Mouse (Mus musculus): ENCODE measurements around the gene Zswim8.

Zswim8 gene

GRCm38 (mm10) chr14:20707201-20708190, at the start of gene Zswim8:
Gene Zswim8, plus strand, starts transcription at chr14:20707552.
- DNase-seq (ENCODE audit: low spot score in 2 of 2): peak; percentile 87 to 88

- DNase-seq (ENCODE audit: low spot score in 2 of 2): peak in 1 of 2 experiments; percentile 25
Observed at GRCm38 (mm10) chr14:20658326-20658725, 49.0 kb upstream of the Zswim8 start.

- DNase-seq (ENCODE audit: low spot score in 2 of 2): no peak
Observed at GRCm38 (mm10) chr14:20658902-20659301, 48.5 kb upstream of the Zswim8 start.

- DNase-seq (ENCODE audit: low spot score in 2 of 2): no peak
Observed at GRCm38 (mm10) chr14:20659687-20660086, 47.7 kb upstream of the Zswim8 start.

GRCm38 (mm10) chr14:20660827-20661660, 46.3 kb upstream of the Zswim8 start:
- DNase-seq (ENCODE audit: low spot score in 2 of 2): peak; percentile 91

GRCm38 (mm10) chr14:20661661-20662331, 45.6 kb upstream of the Zswim8 start:
- peak in 1 of 2 experiments; percentile 16 for DNase-seq (ENCODE audit: low spot score in 2 of 2)

- DNase-seq (ENCODE audit: low spot score in 2 of 2): no peak
Observed at GRCm38 (mm10) chr14:20662740-20663139, 44.6 kb upstream of the Zswim8 start.

GRCm38 (mm10) chr14:20663601-20664000, 43.8 kb upstream of the Zswim8 start:
- no peak for DNase-seq (ENCODE audit: low spot score in 2 of 2)

GRCm38 (mm10) chr14:20664436-20664835, 42.9 kb upstream of the Zswim8 start:
- DNase-seq (ENCODE audit: low spot score in 2 of 2): no peak

- DNase-seq (ENCODE audit: low spot score in 2 of 2): no peak
Observed at GRCm38 (mm10) chr14:20667469-20667868, 39.9 kb upstream of the Zswim8 start.

- no peak for DNase-seq (ENCODE audit: low spot score in 2 of 2)
Observed at GRCm38 (mm10) chr14:20668154-20668810, 39.1 kb upstream of the Zswim8 start, which contains the start of gene Synpo2l. Gene Synpo2l, minus strand, starts transcription at chr14:20668354.

GRCm38 (mm10) chr14:20672990-20673389, 34.4 kb upstream of the Zswim8 start:
- DNase-seq (ENCODE audit: low spot score in 2 of 2): no peak

- DNase-seq (ENCODE audit: low spot score in 2 of 2): peak in 1 of 2 experiments; percentile 48
Observed at GRCm38 (mm10) chr14:20673735-20674063, 33.7 kb upstream of the Zswim8 start.

GRCm38 (mm10) chr14:20674064-20674833, 33.1 kb upstream of the Zswim8 start, which contains the start of gene Sec24c:
Gene Sec24c, plus strand, starts transcription at chr14:20674308.
- peak; percentile 90 to 93 for DNase-seq (ENCODE audit: low spot score in 2 of 2)

- no peak for DNase-seq (ENCODE audit: low spot score in 2 of 2)
Observed at GRCm38 (mm10) chr14:20677906-20678305, 29.4 kb upstream of the Zswim8 start.

GRCm38 (mm10) chr14:20681742-20682141, 25.6 kb upstream of the Zswim8 start:
- no peak for DNase-seq (ENCODE audit: low spot score in 2 of 2)

GRCm38 (mm10) chr14:20682498-20682897, 24.9 kb upstream of the Zswim8 start:
- no peak for DNase-seq (ENCODE audit: low spot score in 2 of 2)

- no peak for DNase-seq (ENCODE audit: low spot score in 2 of 2)
Observed at GRCm38 (mm10) chr14:20686576-20686975, 20.8 kb upstream of the Zswim8 start.

- DNase-seq (ENCODE audit: low spot score in 2 of 2): no peak
Observed at GRCm38 (mm10) chr14:20689009-20689408, 18.3 kb upstream of the Zswim8 start.

GRCm38 (mm10) chr14:20691772-20692171, 15.6 kb upstream of the Zswim8 start:
- no peak for DNase-seq (ENCODE audit: low spot score in 2 of 2)
